Mouse (Mus musculus) hindbrain, embryonic 10.5 days (tissue): ENCODE data around the gene Eif2s1. TPM values are rescaled to one million over a fixed set of nuclear protein-coding genes. Genes with fewer than 3 reads are reported as not detected.

ENCODE experiments used
- DNase-seq: peaks from one replicate; pipeline ENCODE4 v3.0.0-alpha.2; 2017; ENCODE audit warnings: low spot score
- H3K27ac ChIP-seq: fragments of 300-500 bp; sonication (generic); 2 replicates; pipeline ENCODE4 v1.5.1; 2016; ENCODE audit warnings: mild to moderate bottlenecking, moderate library complexity
- H3K27me3 ChIP-seq: fragments of 300-500 bp; sonication (generic); 2 replicates; pipeline ENCODE4 v1.6.1; 2016; ENCODE audit warnings: mild to moderate bottlenecking; ENCODE audit not compliant: poor library complexity, insufficient read depth, severe bottlenecking
- H3K36me3 ChIP-seq: fragments of 300-500 bp; sonication (generic); 2 replicates; pipeline ENCODE4 v1.6.1; 2016; ENCODE audit warnings: mild to moderate bottlenecking, moderate library complexity
- H3K4me1 ChIP-seq: fragments of 300-500 bp; sonication (generic); replicated peaks from 2 replicates; pipeline ENCODE4 v1.6.1; 2016; ENCODE audit warnings: mild to moderate bottlenecking
- H3K4me3 ChIP-seq: fragments of 300-500 bp; sonication (generic); 2 replicates; pipeline ENCODE4 v1.5.1; 2016; ENCODE audit warnings: mild to moderate bottlenecking, moderate library complexity
- H3K9me3 ChIP-seq: fragments of 300-500 bp; sonication (generic); 2 replicates; pipeline ENCODE4 v1.6.1; 2016; ENCODE audit warnings: mild to moderate bottlenecking, moderate library complexity
- WGBS: fragments of 180-500 bp; shearing (Covaris S2); methylation state at CpG from one replicate; pipeline ENCODE4 v1.1.7; 2016; 5-methylcytosine and 5-hydroxymethylcytosine counted together
- polyA plus RNA-seq: library from polyadenylated mRNA; unstranded; fragments of >200 nt; fragmentation: Nextera tagmentation; extraction: Ambion mirVana; gene quantifications from 2 replicates; pipeline ENCODE4 v1.2.1, GENCODE M21; 2016

Eif2s1 gene
- polyA plus RNA-seq, 1 experiment from 2014 or later = 217 TPM

GRCm38 (mm10) chr12:78897861-78898260 is 36.2 kb downstream of the Eif2s1 start:
- DNase-seq = no peak
- Histone ChIP-seq H3K9me3 (no peaks in the 10 kb centered on the region), H3K4me1 (no peaks in the 10 kb centered on the region), H3K4me3 (no peak overlapping the region), H3K27me3 (no peaks in the 10 kb centered on the region), H3K27ac (no peak overlapping the region), H3K36me3 (no peaks in the 10 kb centered on the region)
- WGBS = 100% methylated on average over 1 of the region's 1 CpGs

GRCm38 (mm10) chr12:78901467-78901866 is 39.8 kb downstream of the Eif2s1 start:
- WGBS = 88% methylated on average over 5 of the region's 5 CpGs

GRCm38 (mm10) chr12:78903313-78903712 is 41.7 kb downstream of the Eif2s1 start:
- H3K4me1 ChIP-seq = peaks cover 6% of the 10 kb centered on the region
- H3K36me3 ChIP-seq = no peaks in the 10 kb centered on the region
- WGBS = 87% methylated on average over 4 of the region's 4 CpGs
- H3K27me3 ChIP-seq = peaks cover 33% of the 10 kb centered on the region
- no peak overlapping the region for H3K4me3 ChIP-seq
- no peaks in the 10 kb centered on the region for H3K9me3 ChIP-seq
- no peak for DNase-seq
- no peak overlapping the region for H3K27ac ChIP-seq

More at GRCm38 (mm10) chr12:78901467-78901866, 39.8 kb downstream of the Eif2s1 start:
- Histone ChIP-seq H3K4me3 (no peak overlapping the region), H3K36me3 (no peaks in the 10 kb centered on the region), H3K9me3 (no peaks in the 10 kb centered on the region), H3K4me1 (peaks cover under 1% of the 10 kb centered on the region; the same call in 1 of the 2 replicates), H3K27ac (no peak overlapping the region), H3K27me3 (peaks cover 15% of the 10 kb centered on the region)
- DNase-seq = no peak

- Histone ChIP-seq H3K9me3 (no peaks in the 10 kb centered on the region), H3K27me3 (peaks cover 44% of the 10 kb centered on the region), H3K27ac (no peak overlapping the region), H3K4me3 (no peak overlapping the region), H3K36me3 (no peaks in the 10 kb centered on the region), H3K4me1 (peaks cover 6% of the 10 kb centered on the region)
- WGBS = 85% methylated on average over 7 of the region's 7 CpGs
- no peak for DNase-seq
Observed at GRCm38 (mm10) chr12:78904499-78904898, 42.9 kb downstream of the Eif2s1 start.

- Histone ChIP-seq H3K27me3 (peaks cover 66% of the 10 kb centered on the region), H3K27ac (peak within 1 kb of the TSS; percentile 66), H3K36me3 (no peaks in the 10 kb centered on the region), H3K4me3 (peak within 1 kb of the TSS; percentile 54), H3K4me1 (peaks cover 15% of the 10 kb centered on the region), H3K9me3 (no peaks in the 10 kb centered on the region)
- DNase-seq = peak; percentile 57
- WGBS = 2% methylated on average over 38 of the region's 38 CpGs
Observed at GRCm38 (mm10) chr12:78906707-78907162, 45.1 kb downstream of the Eif2s1 start, which contains the start of gene Plek2. Gene Plek2, minus strand, starts transcription at chr12:78906964.

- WGBS = 84% methylated on average over 6 of the region's 6 CpGs
- peaks cover 80% of the 10 kb centered on the region for H3K27me3 ChIP-seq
Observed at GRCm38 (mm10) chr12:78908081-78908605, 46.5 kb downstream of the Eif2s1 start.

GRCm38 (mm10) chr12:78910684-78911461 is 49.3 kb downstream of the Eif2s1 start:
- Histone ChIP-seq H3K36me3 (no peaks in the 10 kb centered on the region), H3K27ac (peak overlapping the region; percentile 53; the same call in 1 of the 2 replicates), H3K9me3 (no peaks in the 10 kb centered on the region), H3K4me1 (peaks cover 20% of the 10 kb centered on the region), H3K4me3 (peak overlapping the region; percentile 55), H3K27me3 (peaks cover 90% of the 10 kb centered on the region)
- WGBS = 11% methylated on average over 16 of the region's 16 CpGs
- DNase-seq = peak; percentile 27

More at GRCm38 (mm10) chr12:78908081-78908605, 46.5 kb downstream of the Eif2s1 start:
- Histone ChIP-seq H3K4me1 (peaks cover 20% of the 10 kb centered on the region), H3K4me3 (no peak overlapping the region), H3K36me3 (no peaks in the 10 kb centered on the region), H3K9me3 (no peaks in the 10 kb centered on the region), H3K27ac (no peak overlapping the region)
- no peak for DNase-seq

GRCm38 (mm10) chr12:78911707-78912417 is 50.2 kb downstream of the Eif2s1 start:
- Histone ChIP-seq H3K4me3 (peak overlapping the region; percentile 55), H3K27ac (no peak overlapping the region), H3K4me1 (peaks cover 16% of the 10 kb centered on the region), H3K36me3 (no peaks in the 10 kb centered on the region), H3K27me3 (peaks cover 80% of the 10 kb centered on the region), H3K9me3 (no peaks in the 10 kb centered on the region)
- DNase-seq = peak; percentile 56
- under 1% methylated on average over 37 of the region's 37 CpGs for WGBS

- WGBS = 86% methylated on average over 4 of the region's 4 CpGs
- Histone ChIP-seq H3K4me1 (peaks cover 25% of the 10 kb centered on the region), H3K27me3 (peaks cover 55% of the 10 kb centered on the region), H3K36me3 (no peaks in the 10 kb centered on the region), H3K4me3 (no peak overlapping the region), H3K9me3 (no peaks in the 10 kb centered on the region), H3K27ac (no peak overlapping the region)
- DNase-seq = no peak
Observed at GRCm38 (mm10) chr12:78914458-78914857, 52.8 kb downstream of the Eif2s1 start.

- Histone ChIP-seq H3K27me3 (peaks cover 44% of the 10 kb centered on the region), H3K36me3 (no peaks in the 10 kb centered on the region), H3K27ac (no peak overlapping the region), H3K9me3 (no peaks in the 10 kb centered on the region), H3K4me3 (no peak overlapping the region), H3K4me1 (peaks cover 26% of the 10 kb centered on the region)
- no peak for DNase-seq
- whole genome bisulfite sequencing = 82% methylated on average over 3 of the region's 3 CpGs
Observed at GRCm38 (mm10) chr12:78915561-78915960, 53.9 kb downstream of the Eif2s1 start.

GRCm38 (mm10) chr12:78916278-78916677 is 54.7 kb downstream of the Eif2s1 start:
- no peak overlapping the region for H3K27ac ChIP-seq
- H3K27me3 ChIP-seq = peaks cover 37% of the 10 kb centered on the region
- peaks cover 22% of the 10 kb centered on the region for H3K4me1 ChIP-seq
- DNase-seq = no peak
- no peaks in the 10 kb centered on the region for H3K36me3 ChIP-seq
- WGBS = 73% methylated on average over 3 of the region's 3 CpGs
- no peaks in the 10 kb centered on the region for H3K9me3 ChIP-seq
- no peak overlapping the region for H3K4me3 ChIP-seq

- Histone ChIP-seq H3K27me3 (peaks cover 15% of the 10 kb centered on the region), H3K4me1 (peaks cover 11% of the 10 kb centered on the region; the same call in 1 of the 2 replicates), H3K36me3 (no peaks in the 10 kb centered on the region), H3K27ac (no peak overlapping the region), H3K4me3 (no peak overlapping the region), H3K9me3 (no peaks in the 10 kb centered on the region)
- 15% methylated on average over 11 of the region's 11 CpGs for WGBS
- DNase-seq = peak; percentile 82
Observed at GRCm38 (mm10) chr12:78918227-78919078, 56.8 kb downstream of the Eif2s1 start.
